Mouse (Mus musculus) megakaryocyte, embryonic 14.5 days (primary cell): ENCODE measurements around the gene Brca1. TPM values are rescaled to one million over a fixed set of nuclear protein-coding genes. Genes with fewer than 3 reads are reported as not detected.
A peak's percentile ranks its signal among the peaks of the same experiment; 100 is the strongest.

Experiments used
- H3K27me3 ChIP-seq: replicated peaks from 2 replicates; pipeline ENCODE3; 2012; ENCODE audit warnings: inconsistent platforms
- H3K36me3 ChIP-seq: replicated peaks from 2 replicates; pipeline ENCODE3; 2012; ENCODE audit warnings: low read length, inconsistent platforms, mixed read lengths
- H3K4me1 ChIP-seq: 2 replicates; pipeline ENCODE4 v1.6.1; 2012; ENCODE audit warnings: inconsistent platforms
- H3K4me3 ChIP-seq: replicated peaks from 2 replicates; pipeline ENCODE3; 2012; ENCODE audit warnings: moderate library complexity, mild to moderate bottlenecking, inconsistent platforms
- H3K9me3 ChIP-seq: 2 replicates; pipeline ENCODE4 v1.6.1; 2012; ENCODE audit warnings: inconsistent platforms
- FLI1 ChIP-seq: IDR thresholded peaks from 2 replicates; pipeline ENCODE4 v1.6.1; 2012; ENCODE audit warnings: low read length, inconsistent platforms, mixed read lengths
- GATA1 ChIP-seq: IDR thresholded peaks from 3 replicates; pipeline ENCODE4 v1.6.1; 2012; ENCODE audit warnings: mixed read lengths, low read length, inconsistent platforms, borderline replicate concordance
- polyA plus RNA-seq: library from polyadenylated mRNA; stranded (reverse); fragments of >175 nt; gene quantifications from 2 replicates; pipeline ENCODE4 v1.2.3, GENCODE M21; 2012; ENCODE audit warnings: low replicate concordance; ENCODE audit not compliant: insufficient read depth

The Brca1 gene
- polyA plus RNA-seq, 1 experiment = 1.9 TPM

- Histone ChIP-seq H3K27me3 (peaks cover 38% of the 10 kb centered on the region), H3K36me3 (peaks cover 18% of the 10 kb centered on the region), H3K4me3 (peak within 1 kb of the TSS; percentile 97), H3K4me1 (peaks cover 69% of the 10 kb centered on the region), H3K9me3 (no peaks in the 10 kb centered on the region)
- no peak for TF ChIP-seq GATA1
- no peak for TF ChIP-seq FLI1
These were observed 85.7 kb downstream of the Brca1 start, which contains the start of gene Vat1 for GRCm38 (mm10) chr11:101465869-101466551. Vat1 (minus strand) TSS chr11:101466230.

- TF ChIP-seq FLI1 (no peak), GATA1 (no peak)
- Histone ChIP-seq H3K9me3 (no peaks in the 10 kb centered on the region), H3K4me1 (peaks cover 69% of the 10 kb centered on the region), H3K27me3 (peaks cover 30% of the 10 kb centered on the region), H3K4me3 (peak overlapping the region; percentile 97), H3K36me3 (peaks cover 25% of the 10 kb centered on the region)
These were observed 86.5 kb downstream of the Brca1 start for GRCm38 (mm10) chr11:101465101-101465868.

DNA sequence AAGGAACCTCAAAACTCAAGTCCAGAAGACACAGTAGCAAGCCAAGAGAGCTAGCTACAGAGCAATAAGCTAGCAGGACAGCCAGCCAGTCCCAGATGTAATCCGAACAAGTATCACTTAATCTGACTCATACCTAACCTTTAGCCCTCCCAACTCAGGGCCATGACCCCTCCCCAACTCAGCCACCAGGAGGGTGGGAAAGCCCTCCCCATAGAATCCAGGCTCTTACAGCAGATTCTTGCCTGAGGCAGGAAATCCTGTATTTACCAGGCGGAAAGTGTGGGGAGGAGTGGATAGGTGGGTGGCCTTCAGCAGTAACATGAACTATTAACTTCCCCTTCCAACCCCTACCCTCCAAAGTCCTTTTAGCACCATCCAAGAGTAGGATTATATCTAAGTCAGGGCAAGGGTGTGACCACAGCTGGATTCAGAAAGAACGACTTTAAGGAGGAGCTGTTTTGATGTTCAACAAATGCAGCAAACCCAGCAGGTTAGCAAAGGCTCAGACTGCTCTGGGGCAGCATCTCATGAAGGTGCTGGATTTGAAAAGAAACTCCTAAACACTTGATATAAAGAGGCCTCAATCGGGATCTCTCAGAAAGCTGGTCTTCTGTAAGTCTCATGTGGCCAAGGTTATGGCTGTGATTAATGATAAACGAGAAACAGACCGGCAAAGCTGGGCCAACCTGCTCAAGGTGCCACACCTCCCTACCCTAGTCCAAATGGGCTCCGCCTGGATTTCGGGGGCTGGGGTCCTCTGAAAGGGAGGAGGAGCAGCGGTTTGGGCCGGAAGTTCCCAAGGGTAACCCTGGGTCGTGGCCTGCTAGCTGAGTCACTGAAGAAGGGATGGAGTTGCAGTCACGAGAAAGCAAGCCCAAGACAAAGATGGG, 87.3 kb downstream of the Brca1 start, which contains the start of gene Rnd2:
Rnd2 (plus strand) TSS at position 789 of the 890 bp plus-strand sequence.
- H3K27me3 ChIP-seq = peaks cover 24% of the 10 kb centered on the region
- TF ChIP-seq FLI1 = no peak
- no peak for TF ChIP-seq GATA1
- H3K36me3 ChIP-seq = peaks cover 33% of the 10 kb centered on the region
- H3K4me1 ChIP-seq = peaks cover 69% of the 10 kb centered on the region
- H3K9me3 ChIP-seq = no peaks in the 10 kb centered on the region
- H3K4me3 ChIP-seq = peak within 1 kb of the TSS; percentile 97

GRCm38 (mm10) chr11:101462583-101463440, 88.9 kb downstream of the Brca1 start:
- Histone ChIP-seq H3K9me3 (no peaks in the 10 kb centered on the region), H3K27me3 (peaks cover 12% of the 10 kb centered on the region), H3K4me3 (peak overlapping the region; percentile 24), H3K4me1 (peaks cover 58% of the 10 kb centered on the region), H3K36me3 (peaks cover 49% of the 10 kb centered on the region)
- TF ChIP-seq FLI1 (no peak), GATA1 (no peak)

- peaks cover 57% of the 10 kb centered on the region for H3K4me1 ChIP-seq
- peak overlapping the region; percentile 24 for H3K4me3 ChIP-seq
- H3K9me3 ChIP-seq = no peaks in the 10 kb centered on the region
- peaks cover 56% of the 10 kb centered on the region for H3K36me3 ChIP-seq
- H3K27me3 ChIP-seq = peaks cover 8% of the 10 kb centered on the region
- no peak for TF ChIP-seq FLI1
- TF ChIP-seq GATA1 = no peak
These were observed 89.6 kb downstream of the Brca1 start for GRCm38 (mm10) chr11:101462141-101462540.

DNA sequence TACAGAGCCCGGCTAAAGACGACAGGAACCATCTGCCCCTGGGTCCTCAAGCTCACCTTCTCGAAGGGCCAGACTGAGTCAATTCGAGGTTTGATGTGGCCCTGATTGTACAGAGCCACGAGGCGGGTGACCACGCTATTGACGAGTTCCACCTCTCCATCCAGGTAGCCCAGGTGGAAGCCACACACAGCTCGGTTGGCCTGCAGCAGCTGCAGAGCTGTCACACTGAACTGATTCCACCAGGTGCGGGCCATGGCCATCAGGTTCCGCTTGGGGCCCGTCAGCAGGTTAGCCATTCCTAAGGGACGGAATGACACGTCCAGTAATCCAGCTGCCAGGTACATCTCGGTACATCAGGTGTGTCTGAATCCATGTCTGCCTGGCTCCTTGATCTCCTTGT, 91.4 kb downstream of the Brca1 start:
- Histone ChIP-seq H3K36me3 (peaks cover 70% of the 10 kb centered on the region), H3K4me1 (peaks cover 39% of the 10 kb centered on the region)

GRCm38 (mm10) chr11:101459716-101460115, 92.0 kb downstream of the Brca1 start:
- H3K27me3 ChIP-seq = peaks cover 2% of the 10 kb centered on the region
- H3K4me3 ChIP-seq = no peak overlapping the region
- H3K9me3 ChIP-seq = no peaks in the 10 kb centered on the region
- peaks cover 75% of the 10 kb centered on the region for H3K36me3 ChIP-seq
- TF ChIP-seq GATA1 (no peak), FLI1 (no peak)
- H3K4me1 ChIP-seq = peaks cover 33% of the 10 kb centered on the region

More for the DNA sequence above, 91.4 kb downstream of the Brca1 start:
- Histone ChIP-seq H3K4me3 (no peak overlapping the region), H3K9me3 (no peaks in the 10 kb centered on the region), H3K27me3 (peaks cover 6% of the 10 kb centered on the region)
- TF ChIP-seq FLI1 = no peak
- no peak for TF ChIP-seq GATA1

DNA sequence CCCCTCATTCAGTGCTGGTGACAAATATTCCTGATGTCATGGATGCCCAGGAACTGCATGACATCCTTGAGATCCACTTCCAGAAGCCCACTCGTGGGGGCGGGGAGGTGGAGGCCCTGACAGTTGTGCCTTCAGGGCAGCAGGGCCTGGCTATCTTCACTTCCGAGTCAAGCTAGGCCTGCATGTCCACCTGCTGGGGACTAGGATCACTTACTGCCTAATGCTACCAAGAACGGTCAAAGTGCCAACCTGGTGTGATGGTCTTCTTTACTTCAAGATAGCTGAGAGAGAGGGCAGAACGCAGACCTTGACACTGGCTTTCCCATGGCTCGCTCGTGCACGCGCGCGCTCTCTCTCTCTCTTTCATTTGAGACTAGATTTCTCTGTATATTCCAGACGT, 93.5 kb downstream of the Brca1 start:
- no peaks in the 10 kb centered on the region for H3K9me3 ChIP-seq
- H3K36me3 ChIP-seq = peaks cover 83% of the 10 kb centered on the region
- peaks cover 2% of the 10 kb centered on the region for H3K27me3 ChIP-seq
- no peak overlapping the region for H3K4me3 ChIP-seq
- TF ChIP-seq GATA1 (no peak), FLI1 (no peak)
- H3K4me1 ChIP-seq = peaks cover 21% of the 10 kb centered on the region
